Mouse (Mus musculus) gastrocnemius, postnatal 14 days (tissue): Measurements from ENCODE around the gene Il24. TPM values are rescaled to one million over a fixed set of nuclear protein-coding genes. Genes with fewer than 3 reads are reported as not detected.

Source experiments
- DNase-seq: peaks from one replicate; pipeline ENCODE4 v3.0.0; 2021; ENCODE audit warnings: mixed read lengths
- intact Hi-C: fragments of 180-260 bp; cut with DNase I; formaldehyde crosslinking; loops from one replicate; pipeline ENCODE4 v1.15.1; 2025; ENCODE audit warnings: low total_unique reads
- total RNA-seq, 2 experiments: library from RNA; stranded (reverse); gene quantifications; 2 replicates each; pipeline ENCODE4 v1.2.3; 2021

The Il24 gene
- total RNA-seq, 2 experiments from 2014 or later = not detected

DNA sequence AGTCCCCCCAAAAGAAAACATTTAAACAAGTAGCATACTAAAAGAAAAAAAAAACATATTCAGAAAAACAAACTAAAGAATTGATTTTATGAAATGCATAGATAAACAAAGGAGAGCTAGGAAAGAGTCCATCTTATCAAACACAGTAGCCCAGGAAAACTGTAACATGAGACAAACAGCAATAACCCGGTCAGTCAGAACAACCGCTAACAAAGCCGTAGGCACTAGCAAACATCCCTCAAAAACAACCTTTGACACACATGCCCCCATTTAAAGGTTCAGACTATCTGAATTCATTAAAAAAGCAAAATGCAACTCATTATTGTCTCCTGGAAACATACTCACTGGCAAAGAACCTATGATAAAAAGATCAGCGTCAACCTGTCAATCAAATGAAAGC is 29.8 kb downstream of the Il24 start:
- intact Hi-C loops = no loop called here

DNA sequence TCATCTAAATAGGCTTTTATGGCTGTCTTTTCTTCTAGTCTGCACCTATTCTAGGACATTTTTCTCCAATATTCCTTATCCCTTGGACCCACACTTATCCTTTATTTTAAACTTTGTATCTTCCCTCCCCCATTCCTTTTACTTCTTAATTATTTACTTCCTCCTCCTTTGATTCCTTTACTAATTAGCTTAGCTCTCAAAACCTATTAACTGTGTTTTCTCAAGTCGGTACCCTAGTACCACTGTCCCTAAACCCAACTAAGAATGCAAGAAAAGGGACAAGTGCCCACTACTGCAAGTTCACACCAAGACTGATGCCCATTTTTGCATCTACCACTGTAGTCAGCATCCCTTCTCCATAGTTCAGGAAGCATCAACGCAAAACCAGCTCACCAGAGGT is 31.5 kb downstream of the Il24 start:
- DNase-seq = no peak
- intact Hi-C loops = no loop called here

More for the DNA sequence above, 29.8 kb downstream of the Il24 start:
- no peak for DNase-seq

DNA sequence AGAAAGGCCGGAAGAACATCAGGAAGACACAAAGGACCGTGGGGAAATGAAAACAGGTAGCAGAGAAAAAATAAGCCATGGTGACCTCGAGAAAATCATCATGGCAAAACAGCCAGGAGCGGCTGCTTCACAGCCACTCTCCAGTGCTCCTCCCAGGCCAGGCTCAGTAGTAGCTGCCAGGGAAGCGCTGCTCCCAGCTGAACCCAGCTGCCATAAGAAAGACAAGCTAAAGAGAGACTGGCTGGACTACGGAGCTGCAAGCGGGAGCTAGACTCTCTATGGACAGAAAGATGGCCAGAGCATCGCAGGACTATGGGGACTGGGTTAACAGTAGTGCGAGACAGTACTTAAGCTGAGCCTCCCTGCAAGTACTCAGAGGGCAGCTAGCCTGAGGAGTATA is 32.4 kb downstream of the Il24 start:
- intact Hi-C loops = no loop called here
- no peak for DNase-seq

DNA sequence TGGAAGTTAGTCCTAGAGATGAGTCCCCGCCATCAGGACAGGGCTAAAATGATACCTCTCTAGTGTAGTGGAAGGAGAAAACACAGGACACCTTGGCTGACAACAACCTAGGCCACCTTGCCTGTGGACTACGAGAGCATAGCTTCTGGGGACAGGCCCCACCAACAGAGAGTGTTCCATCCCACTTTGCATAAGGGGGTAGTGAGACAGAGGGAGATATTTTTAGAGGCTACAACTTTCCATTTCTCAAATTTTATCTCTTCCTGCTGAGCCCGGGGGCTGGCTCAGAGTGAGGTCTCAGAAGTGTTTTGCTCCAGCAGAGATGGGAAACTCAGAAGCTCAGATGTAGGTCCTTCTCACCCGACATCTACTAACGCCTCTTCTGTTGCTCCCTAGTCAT is 36.8 kb downstream of the Il24 start:
- intact Hi-C loops = no loop called here
- no peak for DNase-seq

DNA sequence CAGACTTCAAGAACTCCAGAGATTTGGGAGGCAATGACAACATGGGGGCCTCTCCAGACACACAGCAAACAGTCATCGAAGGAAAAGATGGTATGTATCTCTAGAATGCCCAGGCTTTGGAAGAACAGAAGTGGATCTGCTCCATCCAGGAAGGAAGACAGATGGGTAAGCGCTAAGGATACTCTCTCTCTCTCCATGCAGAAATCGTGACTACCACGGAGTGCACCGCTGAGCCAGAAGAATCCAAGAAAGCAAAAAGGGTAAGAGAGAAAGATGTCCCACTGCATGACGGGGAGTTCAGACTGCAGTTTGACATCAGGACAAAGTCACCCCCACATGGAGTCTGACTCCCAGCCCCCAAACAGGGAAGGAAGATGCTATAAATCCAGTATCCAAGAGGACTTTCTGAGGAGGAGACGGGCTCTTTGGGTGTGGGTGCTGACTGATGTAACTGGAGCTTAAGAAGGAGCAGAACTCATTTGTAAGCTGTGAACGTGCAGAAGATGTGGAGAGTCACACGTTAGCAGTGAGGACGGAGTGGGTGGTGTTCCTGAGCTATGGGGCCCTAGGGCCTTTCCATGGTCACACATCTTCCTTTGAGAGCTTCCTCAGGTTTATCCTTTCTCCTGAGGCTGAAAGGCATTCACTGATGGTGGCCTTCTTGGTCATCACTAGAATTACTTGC is 37.6 kb downstream of the Il24 start:
- DNase-seq = no peak
- intact Hi-C loops = no loop called here

DNA sequence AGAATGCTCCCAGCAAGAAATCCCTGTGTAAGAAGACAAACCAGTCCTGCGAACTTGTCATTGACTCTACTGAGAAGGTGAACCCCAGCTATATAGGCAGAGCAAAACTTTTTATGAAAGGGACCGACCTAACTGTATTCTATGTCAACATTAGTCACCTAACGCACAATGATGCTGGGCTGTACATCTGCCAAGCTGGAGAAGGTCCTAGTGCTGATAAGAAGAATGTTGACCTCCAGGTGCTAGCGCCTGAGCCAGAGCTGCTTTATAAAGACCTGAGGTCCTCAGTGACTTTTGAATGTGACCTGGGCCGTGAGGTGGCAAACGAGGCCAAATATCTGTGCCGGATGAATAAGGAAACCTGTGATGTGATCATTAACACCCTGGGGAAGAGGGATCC is 42.7 kb downstream of the Il24 start:
- intact Hi-C loops = no loop called here
- DNase-seq = no peak

DNA sequence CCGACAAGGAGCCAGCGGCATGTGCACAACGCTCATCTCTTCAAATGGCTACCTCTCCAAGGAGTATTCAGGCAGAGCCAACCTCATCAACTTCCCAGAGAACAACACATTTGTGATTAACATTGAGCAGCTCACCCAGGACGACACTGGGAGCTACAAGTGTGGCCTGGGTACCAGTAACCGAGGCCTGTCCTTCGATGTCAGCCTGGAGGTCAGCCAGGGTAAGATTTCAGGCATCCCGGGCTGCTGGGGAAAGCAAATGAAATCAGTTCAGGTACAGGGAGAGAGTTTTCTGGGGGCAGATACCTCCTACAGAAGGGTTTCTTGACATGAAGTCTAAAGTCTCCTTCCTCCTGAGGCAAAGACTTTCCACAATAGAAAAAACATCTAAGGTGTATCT is 45.6 kb downstream of the Il24 start:
- intact Hi-C loops = no loop called here
- no peak for DNase-seq

DNA sequence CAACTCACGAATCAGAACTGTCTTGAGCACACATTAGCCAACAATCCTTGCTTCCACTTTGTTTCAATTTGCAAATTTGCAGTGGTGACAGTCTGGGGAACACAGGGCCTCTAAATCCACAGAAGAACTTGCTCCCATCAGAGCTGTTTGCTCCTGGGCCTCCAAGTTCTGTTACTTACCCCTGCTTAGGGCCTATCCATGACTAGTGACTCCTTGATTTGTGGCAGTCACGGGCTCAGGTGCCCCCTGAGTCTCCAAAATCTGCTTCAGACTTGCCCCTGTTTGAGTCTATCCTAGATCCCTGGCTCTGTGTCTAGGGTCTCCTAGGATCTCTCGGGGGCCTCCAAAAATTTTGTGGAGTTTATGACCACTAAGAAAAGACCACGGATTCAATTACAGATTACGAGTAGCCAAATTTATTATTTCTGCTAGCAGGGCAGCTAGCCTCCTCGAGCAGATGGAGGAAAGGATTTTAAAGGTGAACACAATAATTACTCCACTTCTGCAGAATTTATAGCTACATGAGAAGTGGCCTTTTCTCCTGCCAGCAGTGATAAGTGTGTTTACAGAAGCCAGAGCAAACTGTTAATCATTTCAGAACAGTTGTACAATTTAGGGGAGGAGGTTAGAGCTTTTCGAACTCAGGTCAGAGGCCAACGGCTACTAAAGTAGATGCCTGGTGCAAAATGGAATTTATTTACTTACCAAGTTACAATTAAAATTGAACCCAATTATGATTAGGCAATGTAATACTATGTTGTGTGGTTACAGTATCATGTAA is 46.5 kb downstream of the Il24 start:
- DNase-seq = no peak
- intact Hi-C loops = no loop called here

DNA sequence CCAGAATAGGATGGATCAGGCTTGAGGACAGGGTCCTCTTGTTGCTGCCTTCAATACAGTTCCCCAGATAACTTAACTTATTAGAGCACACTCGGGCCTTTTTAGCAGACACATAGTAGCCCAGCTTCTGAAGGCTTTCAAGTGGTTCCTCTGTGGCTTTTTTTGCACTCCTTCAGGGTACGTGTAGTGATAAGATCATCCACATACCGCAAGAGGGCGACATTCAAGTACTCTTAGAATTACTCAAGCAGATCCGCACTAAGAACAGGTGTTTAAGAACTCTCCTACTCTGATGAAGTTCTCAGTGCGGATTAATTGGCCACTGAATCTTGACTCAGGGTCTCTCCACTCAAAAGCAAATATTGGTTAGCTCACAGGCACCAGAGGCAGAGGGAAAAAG is 49.0 kb downstream of the Il24 start:
- no peak for DNase-seq
- intact Hi-C loops = no loop called here

DNA sequence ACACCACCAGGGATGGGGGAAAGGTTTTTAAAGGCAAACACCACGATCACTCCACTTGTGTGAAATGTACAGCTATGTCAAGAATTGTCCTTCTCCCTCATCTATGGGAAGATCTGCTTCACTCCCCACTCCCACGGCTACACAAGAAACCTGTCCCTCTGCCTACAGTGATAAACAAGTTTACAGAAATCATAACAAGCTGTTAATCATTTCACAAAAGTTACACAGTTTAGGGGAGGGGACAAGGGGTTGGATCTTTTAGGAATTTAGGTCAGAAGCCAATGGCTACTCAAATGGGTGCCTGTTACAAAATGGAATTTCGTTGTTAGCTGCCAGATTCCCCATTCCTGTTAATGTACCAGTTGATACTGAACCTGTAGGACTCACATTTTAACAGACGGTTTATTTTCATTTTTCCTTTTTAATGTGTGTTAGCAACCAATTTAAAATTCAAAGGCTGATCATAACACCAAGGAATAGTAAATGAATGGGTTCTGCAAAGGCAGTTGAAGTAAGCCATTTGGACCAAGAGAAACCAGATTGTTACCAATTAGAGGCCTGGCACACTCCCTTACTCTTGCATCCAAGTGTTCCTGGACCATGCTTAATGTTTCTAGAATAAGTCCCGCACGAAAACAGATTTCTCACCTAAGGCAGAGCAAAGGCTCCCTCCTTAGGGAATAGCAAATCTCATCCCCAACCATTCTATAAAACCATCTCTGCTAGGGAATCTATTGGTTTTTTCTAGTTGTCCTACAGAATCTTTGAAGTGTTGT is 51.9 kb downstream of the Il24 start:
- intact Hi-C loops = no loop called here
- DNase-seq = no peak

DNA sequence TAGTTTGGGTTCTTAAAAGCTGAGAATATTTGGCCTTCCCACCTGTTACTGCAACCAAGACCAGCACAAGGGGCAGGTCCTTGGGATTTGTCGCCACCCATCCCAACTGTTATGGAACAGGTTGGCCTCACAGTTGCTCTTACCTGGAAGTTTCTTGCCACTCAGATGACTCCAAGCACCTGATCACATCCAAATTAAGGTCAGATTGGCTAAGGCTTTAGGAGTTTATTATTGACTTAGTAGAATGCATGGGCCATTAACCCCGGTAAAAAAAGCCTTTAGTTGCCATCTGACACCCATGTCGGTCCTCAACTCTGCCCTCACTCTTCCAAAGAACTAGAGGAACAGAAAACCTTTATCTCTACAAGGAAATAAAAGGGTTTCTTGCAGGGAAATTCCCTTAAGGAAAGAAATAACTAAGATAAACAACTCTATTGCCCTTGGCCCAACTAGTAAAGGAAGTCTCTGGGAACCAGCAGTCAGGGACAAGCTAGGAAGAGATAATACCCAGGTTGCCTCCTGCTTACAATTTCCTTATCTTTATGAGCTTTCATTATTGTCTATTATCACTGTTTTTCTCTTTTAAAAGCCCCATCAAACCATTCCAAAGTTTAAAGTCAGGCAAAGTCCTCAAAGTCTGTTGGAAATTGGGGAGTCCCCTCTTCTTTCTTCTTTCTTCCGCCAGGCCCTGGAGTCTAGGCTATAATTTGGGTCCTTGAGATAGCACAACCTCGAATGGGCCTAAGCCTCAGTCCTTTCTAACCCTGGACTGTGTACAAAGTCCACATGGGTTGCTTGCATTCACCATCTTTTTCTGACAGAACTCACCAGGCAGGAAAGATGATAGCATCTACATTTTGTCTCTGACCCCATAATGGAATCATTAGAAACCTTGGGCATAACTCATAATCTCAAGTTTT is 54.8 kb downstream of the Il24 start:
- intact Hi-C loops = no loop called here
- no peak for DNase-seq

Other genes starting within 250 kb of the Il24 start
- not detected for gene C4bp, start 225.8 kb downstream of the Il24 start, total RNA-seq
- gene Gm29427, start 171.7 kb downstream of the Il24 start, total RNA-seq = under 1 TPM in 1 of 2 experiments, not detected in 1; 0.16 TPM
- 1 to 10 TPM; 3.3 to 3.7 TPM for gene Yod1, start 170.1 kb downstream of the Il24 start, total RNA-seq
- 10 to 100 TPM in 1 of 2 experiments, 1 to 10 TPM in 1; 10.0 to 10.7 TPM for gene Pfkfb2, start 158.2 kb downstream of the Il24 start, total RNA-seq
- under 1 TPM; 0.44 to 0.49 TPM for gene AA986860, start 155.5 kb downstream of the Il24 start, total RNA-seq
- not detected for gene Fcamr, start 86.6 kb downstream of the Il24 start, total RNA-seq
- not detected for gene Pigr, start 60.8 kb downstream of the Il24 start, total RNA-seq
- gene Fcmr, start 21.8 kb downstream of the Il24 start, total RNA-seq = not detected
- not detected for gene Il20, start 24.0 kb upstream of the Il24 start, total RNA-seq
- not detected for gene Il19, start 52.7 kb upstream of the Il24 start, total RNA-seq
- gene Il10, start 132.4 kb upstream of the Il24 start, total RNA-seq = not detected
- 100 to 1,000 TPM; 151 to 154 TPM for gene Mapkapk2, start 210.4 kb upstream of the Il24 start, total RNA-seq